Mouse (Mus musculus): ENCODE results near the gene Nsmce4a. TPM values are rescaled to one million over a fixed set of nuclear protein-coding genes. Genes with fewer than 3 reads are reported as not detected.
A peak's percentile ranks its signal among the peaks of the same experiment; 100 is the strongest.

Nsmce4a gene
- polyA plus RNA-seq, 1 experiment from 2014 or later, result 108 TPM

DNA sequence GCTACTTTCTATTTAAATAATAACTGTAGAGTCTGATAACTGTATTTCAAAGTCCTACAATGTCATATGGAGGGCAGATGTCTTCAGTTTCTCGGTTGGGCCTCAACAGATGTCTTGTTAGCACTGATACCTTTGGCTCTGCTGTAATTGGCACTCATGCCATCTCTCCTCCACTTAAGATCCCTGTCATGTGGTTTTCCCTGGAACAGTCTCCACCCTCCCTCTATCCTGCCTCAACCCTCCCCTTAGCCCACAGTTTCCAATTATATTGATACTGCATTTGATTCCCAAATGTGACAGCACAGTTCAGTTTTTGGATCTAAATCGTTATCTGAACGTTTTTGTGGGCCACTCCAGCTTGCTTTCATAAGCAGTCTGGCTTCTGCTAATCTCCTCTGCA is 8.3 kb downstream of the Nsmce4a start:
- WGBS, result 57% methylated on average over 3 of the region's 3 CpGs
- TF ChIP-seq EP300 (IDR thresholded peaks at IDR 0.05) (no peak), CTCF (IDR thresholded peaks at IDR 0.05) (no peak)
- no peaks in the 10 kb centered on the region for H3K36me3 ChIP-seq (ENCODE audit: insufficient read depth, low read length)
- no peaks in the 10 kb centered on the region for H3K4me1 ChIP-seq (ENCODE audit: insufficient read depth, low read depth, low read length)
- H3K4me2 ChIP-seq (replicated peaks; ENCODE audit: low read depth, low read length), result no peak overlapping the region
- DNase-seq (ENCODE audit: low spot score) (no peak), ATAC-seq (no peak)
- no peaks in the 10 kb centered on the region for H3K9me3 ChIP-seq (ENCODE audit: low read length)
- no peak overlapping the region for H3K4me3 ChIP-seq (ENCODE audit: low read depth, low read length)
- no peaks in the 10 kb centered on the region for H3K27me3 ChIP-seq (replicated peaks; ENCODE audit: insufficient read depth, low read length)
- no peak overlapping the region for H3K27ac ChIP-seq (ENCODE audit: low read length)
- H3K9ac ChIP-seq (replicated peaks; ENCODE audit: low read depth), result no peak overlapping the region

DNA sequence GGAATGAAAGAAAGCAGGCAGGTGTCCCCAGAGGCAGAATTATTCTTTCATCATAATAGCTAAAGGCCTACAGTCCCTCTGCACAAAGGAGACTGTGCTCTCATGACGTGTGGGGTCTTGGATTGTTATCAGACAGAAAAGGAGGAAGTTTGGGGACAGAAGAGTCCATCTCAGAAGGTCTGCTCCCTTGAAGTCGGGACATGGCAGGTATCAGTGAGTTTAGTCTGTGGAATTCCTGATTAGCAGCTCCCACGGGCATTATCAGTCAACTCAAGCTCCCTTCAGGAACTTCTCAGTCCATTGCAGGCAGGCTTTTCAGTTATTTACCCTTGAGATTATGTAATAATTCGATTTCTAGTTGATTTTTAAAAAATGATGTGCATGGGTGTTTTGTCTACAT is 9.0 kb downstream of the Nsmce4a start:
- Histone ChIP-seq H3K27me3 (replicated peaks; ENCODE audit: insufficient read depth, low read length) (no peaks in the 10 kb centered on the region), H3K27ac (ENCODE audit: low read length) (no peak overlapping the region), H3K36me3 (ENCODE audit: insufficient read depth, low read length) (no peaks in the 10 kb centered on the region), H3K4me3 (ENCODE audit: low read depth, low read length) (no peak overlapping the region), H3K4me1 (ENCODE audit: insufficient read depth, low read depth, low read length) (no peaks in the 10 kb centered on the region), H3K4me2 (replicated peaks; ENCODE audit: low read depth, low read length) (no peak overlapping the region), H3K9ac (replicated peaks; ENCODE audit: low read depth) (no peak overlapping the region), H3K9me3 (ENCODE audit: low read length) (no peaks in the 10 kb centered on the region)
- no peak for ATAC-seq
- WGBS, result 49% methylated on average over 4 of the region's 4 CpGs
- TF ChIP-seq CTCF (IDR thresholded peaks at IDR 0.05) (no peak), EP300 (IDR thresholded peaks at IDR 0.05) (no peak)
- no peak for DNase-seq (ENCODE audit: low spot score)

DNA sequence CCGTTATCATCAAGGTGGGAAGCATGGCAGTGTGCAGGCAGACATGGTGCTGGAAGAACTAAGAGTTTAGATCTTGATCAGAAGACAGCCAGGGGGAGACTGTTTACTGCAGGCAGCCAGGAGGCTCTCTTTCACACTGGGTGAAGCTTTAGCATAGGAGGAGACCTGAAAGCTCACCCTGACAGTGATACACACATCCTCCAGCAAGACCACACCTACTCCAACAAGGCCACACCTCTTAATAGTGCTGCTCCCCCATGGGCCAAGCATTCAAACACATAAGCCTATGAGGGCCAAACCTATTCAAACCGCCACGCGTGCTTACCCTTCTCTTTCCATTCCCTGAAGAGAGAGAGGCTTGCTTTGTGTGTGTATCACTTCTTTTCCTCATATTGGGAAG is 9.6 kb downstream of the Nsmce4a start:
- H3K9me3 ChIP-seq (ENCODE audit: low read length), result no peaks in the 10 kb centered on the region
- 90% methylated on average over 4 of the region's 4 CpGs for WGBS
- H3K27me3 ChIP-seq (replicated peaks; ENCODE audit: insufficient read depth, low read length), result no peaks in the 10 kb centered on the region
- no peak overlapping the region for H3K9ac ChIP-seq (replicated peaks; ENCODE audit: low read depth)
- H3K4me1 ChIP-seq (ENCODE audit: insufficient read depth, low read depth, low read length), result no peaks in the 10 kb centered on the region
- ATAC-seq (no peak), DNase-seq (ENCODE audit: low spot score) (no peak)
- no peak overlapping the region for H3K4me3 ChIP-seq (ENCODE audit: low read depth, low read length)
- no peak for TF ChIP-seq EP300 (IDR thresholded peaks at IDR 0.05)
- no peak for TF ChIP-seq CTCF (IDR thresholded peaks at IDR 0.05)
- no peak overlapping the region for H3K4me2 ChIP-seq (replicated peaks; ENCODE audit: low read depth, low read length)
- no peak overlapping the region for H3K27ac ChIP-seq (ENCODE audit: low read length)
- H3K36me3 ChIP-seq (ENCODE audit: insufficient read depth, low read length), result no peaks in the 10 kb centered on the region

DNA sequence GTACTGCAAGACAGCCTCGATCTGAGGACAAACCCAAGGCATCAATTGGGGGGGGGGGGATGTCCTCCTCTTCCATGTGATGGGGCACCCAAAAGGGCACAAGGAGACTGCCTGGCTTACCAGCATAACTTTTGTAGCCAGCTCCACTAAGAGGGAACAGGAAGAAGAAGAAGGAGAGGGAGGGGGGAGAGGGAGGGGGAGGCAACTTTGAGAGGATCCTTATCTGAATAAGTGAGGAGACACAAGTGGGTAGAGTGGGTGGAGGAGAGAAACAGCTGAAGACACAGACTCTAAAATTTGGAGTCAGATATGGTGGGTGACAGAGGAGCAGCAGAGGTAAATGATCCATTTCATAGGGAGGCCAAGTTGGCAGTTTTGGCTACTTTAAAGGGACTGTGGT is 12.0 kb downstream of the Nsmce4a start:
- no peaks in the 10 kb centered on the region for H3K36me3 ChIP-seq (ENCODE audit: insufficient read depth, low read length)
- WGBS, result 100% methylated on average over 1 of the region's 1 CpGs
- TF ChIP-seq CTCF (IDR thresholded peaks at IDR 0.05) (no peak), EP300 (IDR thresholded peaks at IDR 0.05) (no peak)
- no peaks in the 10 kb centered on the region for H3K27me3 ChIP-seq (replicated peaks; ENCODE audit: insufficient read depth, low read length)
- no peak for DNase-seq (ENCODE audit: low spot score)
- no peak overlapping the region for H3K9ac ChIP-seq (replicated peaks; ENCODE audit: low read depth)
- H3K27ac ChIP-seq (ENCODE audit: low read length), result no peak overlapping the region
- H3K4me3 ChIP-seq (ENCODE audit: low read depth, low read length), result no peak overlapping the region
- H3K4me2 ChIP-seq (replicated peaks; ENCODE audit: low read depth, low read length), result no peak overlapping the region
- H3K9me3 ChIP-seq (ENCODE audit: low read length), result no peaks in the 10 kb centered on the region
- ATAC-seq, result no peak
- H3K4me1 ChIP-seq (ENCODE audit: insufficient read depth, low read depth, low read length), result no peaks in the 10 kb centered on the region

- Histone ChIP-seq H3K4me1 (ENCODE audit: insufficient read depth, low read depth, low read length) (no peaks in the 10 kb centered on the region), H3K9me3 (ENCODE audit: low read length) (no peaks in the 10 kb centered on the region), H3K9ac (replicated peaks; ENCODE audit: low read depth) (no peak overlapping the region), H3K4me3 (ENCODE audit: low read depth, low read length) (no peak overlapping the region), H3K27me3 (replicated peaks; ENCODE audit: insufficient read depth, low read length) (no peaks in the 10 kb centered on the region), H3K4me2 (replicated peaks; ENCODE audit: low read depth, low read length) (no peak overlapping the region), H3K27ac (ENCODE audit: low read length) (peak overlapping the region; percentile 16; the same call in 1 of the 2 replicates), H3K36me3 (ENCODE audit: insufficient read depth, low read length) (no peaks in the 10 kb centered on the region)
- DNase-seq (ENCODE audit: low spot score) (peak; percentile 61), ATAC-seq (peak; percentile 72)
- WGBS, result 59% methylated on average over 4 of the region's 4 CpGs
- TF ChIP-seq CTCF (IDR thresholded peaks at IDR 0.05) (no peak), EP300 (IDR thresholded peaks at IDR 0.05) (no peak)
These were observed 14.3 kb downstream of the Nsmce4a start for GRCm38 (mm10) chr7:130558592-130558991.

DNA sequence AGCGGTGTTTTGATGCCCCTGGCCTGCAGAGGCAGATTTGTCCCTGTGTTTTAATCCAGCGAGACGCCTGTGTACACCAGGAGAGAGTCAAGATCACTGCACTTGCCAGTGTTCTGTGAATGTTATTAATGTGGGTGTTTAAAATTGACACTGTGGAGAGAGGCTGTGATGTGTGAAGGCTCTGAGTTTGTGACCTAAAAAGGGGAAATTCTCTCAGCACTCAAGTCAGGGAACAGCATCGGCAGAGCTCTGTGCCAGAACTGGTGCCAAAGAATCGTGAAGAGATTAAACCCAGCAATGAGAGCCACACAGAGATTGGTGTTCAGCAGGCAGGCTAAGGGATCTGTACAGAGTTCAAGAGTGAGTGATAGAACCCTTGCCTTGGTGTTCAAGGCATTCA is 17.3 kb downstream of the Nsmce4a start:
- H3K4me2 ChIP-seq (replicated peaks; ENCODE audit: low read depth, low read length), result no peak overlapping the region
- H3K9me3 ChIP-seq (ENCODE audit: low read length), result no peaks in the 10 kb centered on the region
- H3K36me3 ChIP-seq (ENCODE audit: insufficient read depth, low read length), result no peaks in the 10 kb centered on the region
- H3K9ac ChIP-seq (replicated peaks; ENCODE audit: low read depth), result no peak overlapping the region
- no peaks in the 10 kb centered on the region for H3K4me1 ChIP-seq (ENCODE audit: insufficient read depth, low read depth, low read length)
- no peaks in the 10 kb centered on the region for H3K27me3 ChIP-seq (replicated peaks; ENCODE audit: insufficient read depth, low read length)
- H3K27ac ChIP-seq (ENCODE audit: low read length), result 0 out of 2 replicates have a peak overlapping the region, but pooled peaks have one; percentile 8
- WGBS, result 51% methylated on average over 5 of the region's 5 CpGs
- DNase-seq (ENCODE audit: low spot score), result no peak
- no peak overlapping the region for H3K4me3 ChIP-seq (ENCODE audit: low read depth, low read length)
- TF ChIP-seq EP300 (IDR thresholded peaks at IDR 0.05) (no peak), CTCF (IDR thresholded peaks at IDR 0.05) (no peak)
- ATAC-seq, result no peak

DNA sequence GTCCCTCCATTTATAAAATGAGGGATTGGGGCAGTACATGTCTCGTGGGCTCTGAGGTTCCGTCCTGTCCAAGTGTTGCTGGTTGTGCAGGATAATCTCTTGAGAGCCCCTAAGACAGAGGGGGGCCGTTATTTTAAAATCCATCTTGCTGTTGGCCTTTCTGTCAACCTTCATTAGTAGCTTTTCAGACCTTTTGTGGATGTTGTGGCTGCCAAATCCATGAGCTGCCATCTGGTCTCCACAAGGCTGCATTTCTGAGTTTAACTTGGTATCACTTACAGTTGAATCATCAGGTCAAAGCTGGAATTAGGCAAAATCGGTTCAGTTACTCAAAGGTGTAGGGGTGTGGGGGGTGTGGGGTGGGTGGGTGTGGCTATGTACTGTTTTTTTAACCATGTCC is 19.6 kb downstream of the Nsmce4a start:
- 73% methylated on average over 4 of the region's 4 CpGs for WGBS
- H3K4me3 ChIP-seq (ENCODE audit: low read depth, low read length), result no peak overlapping the region

More for the DNA sequence above, 19.6 kb downstream of the Nsmce4a start:
- no peak overlapping the region for H3K4me2 ChIP-seq (replicated peaks; ENCODE audit: low read depth, low read length)
- H3K9me3 ChIP-seq (ENCODE audit: low read length), result no peaks in the 10 kb centered on the region
- no peak overlapping the region for H3K27ac ChIP-seq (ENCODE audit: low read length)
- no peak for DNase-seq (ENCODE audit: low spot score)
- H3K9ac ChIP-seq (replicated peaks; ENCODE audit: low read depth), result no peak overlapping the region
- no peaks in the 10 kb centered on the region for H3K36me3 ChIP-seq (ENCODE audit: insufficient read depth, low read length)
- no peak for TF ChIP-seq CTCF (IDR thresholded peaks at IDR 0.05)
- TF ChIP-seq EP300 (IDR thresholded peaks at IDR 0.05), result no peak
- no peaks in the 10 kb centered on the region for H3K4me1 ChIP-seq (ENCODE audit: insufficient read depth, low read depth, low read length)
- H3K27me3 ChIP-seq (replicated peaks; ENCODE audit: insufficient read depth, low read length), result no peaks in the 10 kb centered on the region
- ATAC-seq, result no peak
